Mouse (Mus musculus) stomach, embryonic 16.5 days (tissue): ENCODE measurements at regions not wholly inside any gene's neighbourhood (a gene's known extent, or its start where the extent isn't known, plus 50 kb on each side); places are given as distances from the start of the nearest gene placed in this dataset.

Source experiments
- ATAC-seq: fragments of 200-750 bp; cut with Nextera tagmentation; 2 replicates; pipeline ENCODE4 v1.8.0; 2017; ENCODE audit warnings: moderate number of reproducible peaks, moderate TSS enrichment; ENCODE audit not compliant: insufficient read depth, low FRiP score
- H3K27ac ChIP-seq: fragments of 300-500 bp; sonication (generic); 2 replicates; pipeline ENCODE4 v1.5.1; 2014; ENCODE audit warnings: low read length
- H3K27me3 ChIP-seq: fragments of 300-500 bp; sonication (generic); 2 replicates; pipeline ENCODE4 v1.6.1; 2014; ENCODE audit warnings: low read length, control low read depth, mixed read lengths; ENCODE audit not compliant: control insufficient read depth, insufficient read depth
- H3K36me3 ChIP-seq: fragments of 300-500 bp; sonication (generic); 2 replicates; pipeline ENCODE4 v1.6.1; 2014; ENCODE audit warnings: low read length; ENCODE audit not compliant: control insufficient read depth, insufficient read depth
- H3K4me1 ChIP-seq: fragments of 300-500 bp; sonication (generic); 2 replicates; pipeline ENCODE4 v1.6.1; 2014; ENCODE audit warnings: low read length, control low read depth, mixed read lengths; ENCODE audit not compliant: control insufficient read depth, insufficient read depth
- H3K4me2 ChIP-seq: fragments of 300-500 bp; sonication (generic); 2 replicates; pipeline ENCODE4 v1.6.1; 2014; ENCODE audit warnings: low read depth, low read length, mixed read lengths
- H3K4me3 ChIP-seq: fragments of 300-500 bp; sonication (generic); replicated peaks from 2 replicates; pipeline ENCODE4 v1.5.1; 2014; ENCODE audit warnings: mild to moderate bottlenecking, low read length
- H3K9ac ChIP-seq: fragments of 300-500 bp; sonication (generic); 2 replicates; pipeline ENCODE4 v1.6.1; 2014; ENCODE audit warnings: low read length
- H3K9me3 ChIP-seq: fragments of 300-500 bp; sonication (generic); replicated peaks from 2 replicates; pipeline ENCODE4 v1.6.1; 2016; ENCODE audit warnings: low read length, control low read depth; ENCODE audit not compliant: control insufficient read depth
- WGBS: fragments of 180-500 bp; shearing (Covaris S2); extraction: QIAGEN DNeasy Blood & Tissue Kit; methylation state at CpG from one replicate; pipeline ENCODE4 v1.1.7; 2014; 5-methylcytosine and 5-hydroxymethylcytosine counted together

DNA sequence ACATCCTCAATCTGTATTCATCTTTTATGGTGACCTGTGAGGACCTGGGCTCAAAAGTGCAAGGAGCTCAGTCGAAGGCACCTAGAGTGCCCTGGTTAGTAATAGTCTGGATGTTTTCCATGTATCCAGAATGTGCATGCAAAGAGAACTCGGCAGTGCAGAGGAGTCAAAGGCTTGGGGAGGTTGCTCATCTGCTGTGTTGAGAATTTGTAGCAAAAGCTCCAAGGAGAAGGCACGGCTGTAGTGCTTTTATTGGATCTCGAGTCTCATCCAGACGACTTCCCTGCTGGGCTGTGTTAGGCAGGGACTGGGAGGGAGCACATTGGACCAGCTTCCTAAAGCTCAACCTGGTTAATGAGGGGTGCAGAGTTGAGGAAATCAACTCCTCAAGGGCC lies 97.3 kb upstream of the Wscd1 start:
- no peaks in the 10 kb centered on the region for H3K27me3 ChIP-seq
- H3K36me3 ChIP-seq: no peaks in the 10 kb centered on the region
- 84% methylated on average over 5 of the region's 5 CpGs for WGBS
- H3K4me2 ChIP-seq: no peak overlapping the region
- no peak overlapping the region for H3K9ac ChIP-seq
- H3K4me1 ChIP-seq: no peaks in the 10 kb centered on the region
- H3K9me3 ChIP-seq: no peaks in the 10 kb centered on the region
- H3K27ac ChIP-seq: no peak overlapping the region
- no peak overlapping the region for H3K4me3 ChIP-seq
- ATAC-seq: no peak

DNA sequence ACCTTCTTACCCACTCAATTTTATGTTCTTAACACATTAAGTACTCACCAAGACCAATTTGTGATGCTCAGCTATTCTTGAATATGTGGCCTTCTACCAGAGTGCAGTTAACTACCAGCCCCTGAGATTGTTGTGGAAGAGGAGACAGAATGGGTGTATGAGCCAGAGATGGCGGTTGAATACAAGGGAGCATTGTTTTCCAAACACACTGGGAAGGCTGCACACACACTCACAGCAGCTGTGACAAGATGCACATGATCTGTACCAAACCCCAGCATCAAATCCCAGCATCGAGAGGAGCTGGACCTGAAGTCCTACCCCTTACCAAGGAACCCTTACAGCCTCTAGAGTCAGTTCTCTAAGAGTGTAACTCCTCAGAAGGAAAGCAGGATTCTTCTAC lies 91.4 kb upstream of the Wscd1 start:
- ATAC-seq: no peak
- Histone ChIP-seq H3K4me2 (no peak overlapping the region), H3K27ac (no peak overlapping the region), H3K36me3 (no peaks in the 10 kb centered on the region), H3K4me1 (no peaks in the 10 kb centered on the region), H3K27me3 (no peaks in the 10 kb centered on the region), H3K9ac (no peak overlapping the region), H3K4me3 (no peak overlapping the region), H3K9me3 (no peaks in the 10 kb centered on the region)
- 54% methylated on average over 2 of the region's 2 CpGs for WGBS

DNA sequence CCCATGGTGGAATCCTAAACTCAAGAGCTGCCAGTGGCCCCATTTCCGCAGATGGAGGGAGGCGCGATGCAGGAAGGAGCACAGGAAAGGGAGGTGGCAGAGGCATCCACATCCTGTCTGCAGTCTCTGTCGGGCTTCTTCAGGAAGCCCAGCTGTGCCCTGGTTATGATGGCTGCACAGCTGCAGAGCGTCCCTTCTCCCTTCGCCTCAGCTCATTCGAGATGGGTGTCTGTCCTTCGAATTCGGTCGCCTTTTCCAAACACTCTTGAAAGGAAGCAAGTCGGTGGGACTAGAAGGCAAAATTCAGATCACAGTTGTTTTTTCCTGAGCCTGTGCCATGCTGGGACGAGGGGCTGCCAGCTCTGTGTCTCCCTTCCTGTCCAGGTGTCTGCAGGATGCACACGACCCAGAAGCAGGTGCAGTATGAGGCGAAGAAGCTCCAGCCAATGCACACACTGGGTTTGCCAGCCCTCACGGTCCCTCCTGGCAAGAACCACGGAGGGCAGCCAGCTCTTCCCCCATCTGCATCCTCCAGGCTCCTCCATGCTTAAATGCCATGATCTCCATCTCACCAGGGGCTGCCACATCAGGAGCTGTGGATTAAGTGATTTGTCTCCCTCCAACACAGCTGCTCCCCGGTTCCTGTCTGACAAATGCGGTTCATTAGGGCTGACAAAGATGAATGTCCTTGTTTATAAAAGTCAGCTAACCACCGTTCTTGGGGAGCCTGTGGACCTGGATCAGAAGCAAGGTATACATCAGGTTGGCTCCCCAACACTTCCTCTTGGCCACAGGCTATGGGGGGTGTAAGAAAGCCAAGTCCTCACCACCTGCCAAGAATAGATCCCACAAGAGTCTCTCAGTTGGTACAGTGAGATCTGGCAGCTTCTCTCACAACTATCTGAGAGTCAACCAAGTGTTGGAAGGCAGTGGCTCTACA lies 79.3 kb upstream of the Wscd1 start:
- Histone ChIP-seq H3K4me2 (no peak overlapping the region), H3K4me1 (no peaks in the 10 kb centered on the region), H3K4me3 (no peak overlapping the region), H3K27me3 (no peaks in the 10 kb centered on the region), H3K9me3 (no peaks in the 10 kb centered on the region), H3K9ac (no peak overlapping the region), H3K36me3 (no peaks in the 10 kb centered on the region), H3K27ac (no peak overlapping the region)
- 61% methylated on average over 19 of the region's 19 CpGs for WGBS
- no peak for ATAC-seq

DNA sequence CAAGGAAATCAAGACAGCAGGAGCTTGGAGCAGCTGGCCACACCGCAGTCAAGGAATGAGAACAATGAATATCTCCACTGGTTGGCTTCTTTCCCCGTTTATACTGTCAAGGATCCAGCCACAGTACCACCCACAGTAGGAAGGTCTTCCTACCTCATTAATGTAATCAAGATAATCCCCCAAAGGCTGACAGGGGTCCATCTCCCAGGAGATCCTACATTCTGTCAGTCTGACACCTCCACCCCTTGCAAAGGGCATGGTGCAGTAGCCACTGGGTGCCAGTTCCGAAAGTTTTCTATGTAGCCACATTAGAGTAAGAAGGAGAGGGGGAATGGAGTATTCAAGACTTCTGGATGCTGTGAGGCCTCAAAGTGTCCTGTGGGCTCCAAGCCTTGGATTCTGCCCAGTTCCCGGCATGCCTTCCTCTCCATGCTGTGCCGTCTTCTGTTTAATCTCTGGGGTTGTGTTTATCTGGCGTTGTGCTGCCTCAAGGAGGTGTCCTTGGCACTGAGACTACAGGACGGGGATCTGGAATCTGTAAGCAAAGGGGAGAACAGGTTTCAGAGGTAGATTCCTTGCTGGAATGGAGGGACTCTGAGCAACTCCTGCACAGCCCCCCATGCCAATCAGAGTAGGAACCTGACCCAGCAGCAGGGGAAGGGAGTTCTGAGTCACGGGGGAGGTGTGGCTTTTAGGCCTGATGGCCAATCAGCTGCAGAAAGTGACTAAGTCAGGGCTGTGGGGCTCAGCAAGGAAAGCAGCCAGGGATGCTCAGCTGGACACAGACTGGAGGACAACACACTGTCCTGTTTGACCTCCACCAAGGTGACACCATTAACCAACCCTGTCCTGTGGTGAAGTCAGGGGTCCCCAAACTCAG lies 77.3 kb upstream of the Wscd1 start:
- H3K27ac ChIP-seq: no peak overlapping the region
- no peak overlapping the region for H3K4me3 ChIP-seq
- no peak overlapping the region for H3K4me2 ChIP-seq
- H3K9me3 ChIP-seq: no peaks in the 10 kb centered on the region
- no peaks in the 10 kb centered on the region for H3K36me3 ChIP-seq
- no peaks in the 10 kb centered on the region for H3K27me3 ChIP-seq
- H3K9ac ChIP-seq: no peak overlapping the region
- ATAC-seq: peak; percentile 44; the same call in 1 of the 2 replicates
- H3K4me1 ChIP-seq: no peaks in the 10 kb centered on the region
- WGBS: 30% methylated on average over 8 of the region's 8 CpGs

DNA sequence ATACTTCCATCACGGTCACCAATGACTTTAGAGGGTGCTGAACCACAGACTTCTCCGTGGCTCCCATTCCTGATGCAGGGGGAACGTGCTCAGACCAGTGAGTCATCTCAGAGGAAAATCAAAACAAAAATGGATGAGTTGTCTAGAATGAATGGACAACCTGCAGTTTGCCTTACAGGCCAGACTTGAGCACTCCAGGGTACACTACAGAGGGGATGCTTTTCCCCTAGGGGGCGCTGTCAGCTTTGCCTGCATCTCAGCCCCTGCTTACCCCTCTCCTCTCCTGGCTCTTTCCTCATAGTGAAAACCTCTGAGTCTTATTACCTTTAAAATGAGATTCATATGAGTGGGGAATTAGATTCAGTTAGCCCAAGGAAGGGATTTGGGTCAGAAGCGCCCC lies 75.4 kb upstream of the Wscd1 start:
- Histone ChIP-seq H3K27ac (no peak overlapping the region), H3K4me2 (no peak overlapping the region), H3K9me3 (no peaks in the 10 kb centered on the region), H3K4me3 (no peak overlapping the region), H3K36me3 (no peaks in the 10 kb centered on the region), H3K27me3 (no peaks in the 10 kb centered on the region), H3K9ac (no peak overlapping the region), H3K4me1 (no peaks in the 10 kb centered on the region)
- ATAC-seq: no peak
- 40% methylated on average over 5 of the region's 5 CpGs for WGBS

DNA sequence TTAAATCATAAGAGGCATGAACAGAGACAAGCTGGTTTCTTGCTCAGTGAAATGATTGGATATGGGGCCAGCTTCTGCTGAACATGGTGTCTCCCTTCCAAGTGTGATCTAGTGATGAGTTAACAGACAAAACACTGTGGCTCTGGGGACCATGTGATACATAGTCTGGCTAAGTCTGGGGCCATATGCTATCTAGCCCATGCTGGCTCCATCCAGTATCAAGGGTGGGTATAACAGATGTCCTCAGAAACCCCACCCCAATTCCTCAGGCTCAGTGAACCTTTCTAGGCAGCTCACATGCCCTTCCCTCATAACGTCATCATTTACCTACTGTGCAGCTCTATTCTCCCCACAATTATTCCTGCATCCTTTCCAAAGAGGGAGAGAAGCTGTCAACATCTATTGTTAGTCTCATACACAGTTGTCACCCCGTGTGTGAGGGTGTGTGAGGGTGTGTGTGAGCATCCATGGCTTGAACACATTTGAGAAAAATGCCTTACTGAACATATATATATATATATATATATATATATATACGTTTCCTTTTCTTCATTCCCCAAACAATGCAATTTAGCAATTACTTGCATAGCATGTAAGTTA lies 73.9 kb upstream of the Wscd1 start:
- WGBS: 61% methylated on average over 3 of the region's 3 CpGs
- Histone ChIP-seq H3K9ac (no peak overlapping the region), H3K9me3 (no peaks in the 10 kb centered on the region), H3K4me1 (no peaks in the 10 kb centered on the region), H3K27me3 (no peaks in the 10 kb centered on the region), H3K36me3 (no peaks in the 10 kb centered on the region), H3K27ac (no peak overlapping the region), H3K4me2 (no peak overlapping the region), H3K4me3 (no peak overlapping the region)
- no peak for ATAC-seq

DNA sequence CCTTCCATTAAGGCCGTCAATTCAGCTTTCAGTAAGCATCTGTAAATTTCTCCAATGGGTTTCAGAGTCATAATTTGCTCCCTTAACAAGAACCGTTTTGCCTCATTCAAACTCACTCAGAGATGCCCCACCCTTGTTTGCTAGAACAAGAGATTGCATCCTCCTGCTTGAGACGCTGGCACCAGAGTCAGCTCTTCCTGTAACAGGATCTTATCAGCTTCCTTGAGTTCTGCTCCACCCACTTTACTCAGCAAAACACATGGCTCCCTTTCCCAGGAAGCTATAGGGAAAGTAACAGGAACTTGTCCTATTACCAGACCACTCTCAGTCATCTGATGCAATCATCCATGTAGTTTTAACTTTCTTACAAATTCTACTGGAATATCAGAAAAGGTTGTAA lies 52.7 kb upstream of the Wscd1 start:
- no peak overlapping the region for H3K9ac ChIP-seq
- H3K4me3 ChIP-seq: no peak overlapping the region
- 28% methylated on average over 3 of the region's 3 CpGs for WGBS
- H3K9me3 ChIP-seq: no peaks in the 10 kb centered on the region
- no peak overlapping the region for H3K27ac ChIP-seq
- H3K27me3 ChIP-seq: no peaks in the 10 kb centered on the region
- H3K36me3 ChIP-seq: no peaks in the 10 kb centered on the region
- H3K4me2 ChIP-seq: no peak overlapping the region
- no peaks in the 10 kb centered on the region for H3K4me1 ChIP-seq
- no peak for ATAC-seq

DNA sequence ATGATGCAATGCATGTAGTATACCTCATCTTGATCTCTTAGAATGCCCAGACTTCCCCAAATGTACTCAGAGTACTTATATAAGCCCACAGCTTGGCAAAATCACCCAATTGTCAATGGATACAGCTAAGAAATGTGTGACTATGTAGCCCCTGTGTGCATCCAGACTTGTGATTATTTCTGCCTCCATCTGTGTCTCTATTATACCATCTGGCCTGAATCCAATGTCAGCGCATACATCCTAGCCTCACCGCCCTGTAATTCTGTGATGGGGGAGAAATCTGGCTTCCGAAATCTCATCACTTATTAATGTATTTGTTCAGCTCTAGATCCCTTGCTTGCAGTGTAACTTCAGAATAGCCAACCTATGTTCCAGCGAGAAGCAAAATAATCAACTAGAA lies 50.9 kb upstream of the Wscd1 start:
- Histone ChIP-seq H3K4me3 (no peak overlapping the region), H3K36me3 (no peaks in the 10 kb centered on the region), H3K4me2 (no peak overlapping the region), H3K27me3 (no peaks in the 10 kb centered on the region), H3K9ac (no peak overlapping the region), H3K27ac (no peak overlapping the region), H3K9me3 (no peaks in the 10 kb centered on the region), H3K4me1 (no peaks in the 10 kb centered on the region)
- ATAC-seq: no peak
- 90% methylated on average over 4 of the region's 4 CpGs for WGBS
